8 mouse cellular contexts compared by ENCODE assay signal in the genomic region with DNA sequence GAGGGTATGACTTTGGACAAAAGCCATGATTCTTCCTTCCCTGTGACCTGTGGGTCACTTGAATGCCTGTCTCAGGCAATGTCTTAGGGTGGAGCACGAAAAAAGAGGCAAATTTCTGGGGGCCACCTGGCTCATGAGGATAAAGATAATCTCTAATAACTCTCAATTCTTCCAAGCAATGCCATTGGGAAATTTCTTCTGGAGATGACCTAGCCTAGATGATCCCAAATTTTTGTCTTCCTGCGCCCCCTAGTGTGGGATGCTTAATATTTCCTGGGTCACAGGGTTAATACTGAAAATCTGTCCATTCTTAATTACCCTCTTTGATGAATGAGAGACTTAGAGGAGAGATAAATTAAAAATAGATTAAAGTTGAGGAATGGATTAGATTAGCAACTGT.
DNase-seq lines count a peak whose midpoint lies in the region; ATAC-seq and TF ChIP-seq lines count a peak whose summit lies in the region.

No protein-coding gene starts in this region.

- no peak overlapping the region for H3K4me2 ChIP-seq in limb, embryonic 11.5 days (ENCODE audit: low read depth, severe bottlenecking)

- DNase-seq in kidney, adult 8-10 months, result peak; percentile 35 to 53
- no peak for DNase-seq in kidney, adult 11 months
- peak; percentile 63 for DNase-seq in cerebellum, adult 11 months
- peak; percentile 45 for DNase-seq in gastrocnemius, postnatal 14 days
- peak; percentile 62 for DNase-seq in limb, embryonic 11.5 days (ENCODE audit: low spot score)
- DNase-seq in retina, embryonic 14.5 days (ENCODE audit: low spot score), result peak; percentile 81
- DNase-seq in left cerebral cortex, adult 11 months (ENCODE audit: low spot score), result no peak

- WGBS in limb, embryonic 11.5 days, result 4% methylated on average over 2 of the region's 2 CpGs

- intact Hi-C loops in gastrocnemius, postnatal 14 days (cut with DNase I; ENCODE audit: low total_unique reads), result loop anchor here (5.0 kb wide), 1 partner anchor 638 kb away; no protein-coding TSS in a partner anchor

- ATAC-seq in limb, embryonic 11.5 days (ENCODE audit: insufficient number of reproducible peaks, low FRiP score, low TSS enrichment, low read depth), result no peak

- H3K4me3 ChIP-seq in E14TG2a.4 (replicated peaks; ENCODE audit: low read length), result no peak overlapping the region
- no peak overlapping the region for H3K4me3 ChIP-seq in limb, embryonic 11.5 days (ENCODE audit: low read depth, low read length)

- H3K36me3 ChIP-seq in E14TG2a.4 (ENCODE audit: insufficient read depth, low read length), result no peaks in the 10 kb centered on the region
- H3K36me3 ChIP-seq in limb, embryonic 11.5 days (ENCODE audit: control insufficient read depth, insufficient read depth, low read length), result no peaks in the 10 kb centered on the region

- no peak overlapping the region for H3K9ac ChIP-seq in limb, embryonic 11.5 days (ENCODE audit: low read length)

- H3K9me3 ChIP-seq in E14TG2a.4 (ENCODE audit: low read length), result peaks cover 4% of the 10 kb centered on the region
- no peaks in the 10 kb centered on the region for H3K9me3 ChIP-seq in limb, embryonic 11.5 days (ENCODE audit: control insufficient read depth, low read length)

- 0 out of 2 replicates have a peak, but pooled peaks cover 6% of the 10 kb centered on the region for H3K4me1 ChIP-seq in E14TG2a.4 (replicated peaks; ENCODE audit: low read depth, low read length)
- H3K4me1 ChIP-seq in limb, embryonic 11.5 days (ENCODE audit: control insufficient read depth, insufficient read depth, low read length), result no peaks in the 10 kb centered on the region

- no peaks in the 10 kb centered on the region for H3K27me3 ChIP-seq in E14TG2a.4 (ENCODE audit: insufficient read depth, low read length)
- H3K27me3 ChIP-seq in limb, embryonic 11.5 days (ENCODE audit: control insufficient read depth, insufficient read depth, low read length), result no peaks in the 10 kb centered on the region

- peak; percentile 66 for TF ChIP-seq CTCF in E14TG2a.4 (conservative IDR thresholded peaks at IDR 0.05; ENCODE audit: low read length)

- H3K27ac ChIP-seq in limb, embryonic 11.5 days (replicated peaks; ENCODE audit: low read depth, low read length), result no peak overlapping the region

Comparison
In these comparisons a context has a peak if more than half of its experiments do, and no peak if none do; other contexts are left out.
1. DNase-seq: peak in kidney, adult 8-10 months (2 of 2), cerebellum, adult 11 months (single experiment), gastrocnemius, postnatal 14 days (single experiment), limb, embryonic 11.5 days (single experiment) and retina, embryonic 14.5 days (single experiment); none in kidney, adult 11 months (single experiment) and left cerebral cortex, adult 11 months (single experiment).